Mouse (Mus musculus): Measurements from ENCODE around the gene Eif3i. TPM values are rescaled to one million over a fixed set of nuclear protein-coding genes. Genes with fewer than 3 reads are reported as not detected.

The Eif3i gene
- polyA plus RNA-seq, 1 experiment from 2014 or later: 203 TPM

DNA sequence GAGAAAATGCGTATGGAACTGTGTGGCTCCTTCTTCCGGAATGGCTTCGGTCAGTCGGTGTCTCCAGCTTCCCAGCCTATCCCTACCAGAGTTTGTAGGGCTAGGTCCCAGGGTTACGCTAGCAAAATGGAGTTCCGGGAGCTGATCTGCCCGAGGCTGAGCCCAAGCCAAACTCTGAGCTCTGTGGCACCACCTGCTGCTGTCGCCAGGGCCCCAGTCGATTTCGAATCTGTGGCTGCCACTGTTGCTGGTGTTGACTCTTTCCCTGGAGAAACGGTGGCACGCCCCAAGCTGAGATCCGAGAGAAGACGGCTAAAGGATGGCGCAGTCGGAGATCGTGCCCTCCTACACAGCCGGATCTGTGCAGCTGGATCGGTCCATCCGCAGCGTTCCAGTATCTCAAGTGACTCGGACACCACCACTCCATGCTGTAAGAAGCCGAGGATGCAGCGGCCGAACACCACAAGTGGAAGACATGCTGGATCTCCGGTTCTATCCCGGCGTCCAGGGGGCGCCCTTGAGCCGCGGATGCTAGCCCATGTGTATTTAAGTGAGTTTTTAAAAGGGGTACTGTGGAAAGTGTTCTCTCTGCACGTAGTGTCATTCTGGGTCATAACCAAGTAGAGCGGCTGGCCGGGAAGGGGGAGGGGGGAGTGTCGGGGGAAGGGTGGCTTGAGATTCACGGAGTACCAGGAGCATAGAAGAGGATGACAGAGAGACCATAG is 15.4 kb downstream of the Eif3i start:
- no peak overlapping the region for H3K27ac ChIP-seq (replicated peaks)
- no peaks in the 10 kb centered on the region; the same call in 1 of the 2 replicates for H3K36me3 ChIP-seq
- no peaks in the 10 kb centered on the region for H3K27me3 ChIP-seq
- H3K4me1 ChIP-seq (replicated peaks): 0 out of 2 replicates have a peak, but pooled peaks cover 8% of the 10 kb centered on the region
- H3K9me3 ChIP-seq: no peaks in the 10 kb centered on the region
- 4% methylated on average over 36 of the region's 36 CpGs for WGBS
- peak overlapping the region; percentile 52 for H3K4me2 ChIP-seq
- H3K9ac ChIP-seq: peak overlapping the region; percentile 25
- ATAC-seq (ENCODE audit: low FRiP score, low read depth): peak; percentile 34; the same call in 1 of the 2 replicates
- H3K4me3 ChIP-seq: peak overlapping the region; percentile 31

GRCm38 (mm10) chr4:129584370-129584769 is 16.1 kb downstream of the Eif3i start:
- no peak overlapping the region for H3K4me3 ChIP-seq

DNA sequence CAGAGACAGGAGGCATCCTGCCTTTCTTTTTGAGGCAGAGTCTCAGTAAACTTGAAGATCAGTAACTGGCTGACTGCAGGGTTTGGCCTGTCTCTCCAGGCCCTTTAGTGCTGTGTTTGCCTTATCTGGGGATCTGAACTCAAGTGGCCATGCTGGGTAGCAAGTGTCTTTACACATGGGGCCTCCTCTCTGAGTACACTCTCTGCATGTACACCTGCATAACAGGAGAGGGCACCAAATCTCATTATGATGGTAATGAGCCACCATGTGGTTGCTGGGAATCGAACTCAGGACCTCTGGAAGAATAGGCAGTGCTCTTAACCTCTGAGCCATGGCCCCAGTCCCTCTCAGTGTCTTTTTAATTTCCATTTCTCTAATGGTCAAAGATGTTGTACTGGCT is 18.2 kb downstream of the Eif3i start:
- 86% methylated on average over 1 of the region's 1 CpGs for WGBS
- Histone ChIP-seq H3K36me3 (no peaks in the 10 kb centered on the region), H3K9ac (no peak overlapping the region), H3K27me3 (no peaks in the 10 kb centered on the region), H3K9me3 (no peaks in the 10 kb centered on the region), H3K4me2 (no peak overlapping the region), H3K4me1 (replicated peaks) (0 out of 2 replicates have a peak, but pooled peaks cover 8% of the 10 kb centered on the region), H3K27ac (replicated peaks) (no peak overlapping the region), H3K4me3 (no peak overlapping the region)
- no peak for ATAC-seq (ENCODE audit: low FRiP score, low read depth)

More at GRCm38 (mm10) chr4:129584370-129584769, 16.1 kb downstream of the Eif3i start:
- H3K4me1 ChIP-seq (replicated peaks): 0 out of 2 replicates have a peak, but pooled peaks cover 8% of the 10 kb centered on the region
- ATAC-seq (ENCODE audit: low FRiP score, low read depth): no peak
- H3K9ac ChIP-seq: no peak overlapping the region
- no peaks in the 10 kb centered on the region for H3K27me3 ChIP-seq
- no peaks in the 10 kb centered on the region for H3K9me3 ChIP-seq
- 74% methylated on average over 1 of the region's 1 CpGs for WGBS
- H3K36me3 ChIP-seq: no peaks in the 10 kb centered on the region
- H3K4me2 ChIP-seq: peak overlapping the region; percentile 52
- H3K27ac ChIP-seq (replicated peaks): no peak overlapping the region

- H3K4me2 ChIP-seq: no peak overlapping the region
- no peaks in the 10 kb centered on the region for H3K27me3 ChIP-seq
- H3K4me3 ChIP-seq: no peak overlapping the region
- H3K9ac ChIP-seq: no peak overlapping the region
- H3K9me3 ChIP-seq: no peaks in the 10 kb centered on the region
- H3K4me1 ChIP-seq (replicated peaks): 0 out of 2 replicates have a peak, but pooled peaks cover 11% of the 10 kb centered on the region
- H3K27ac ChIP-seq (replicated peaks): no peak overlapping the region
- no peaks in the 10 kb centered on the region for H3K36me3 ChIP-seq
- no peak for ATAC-seq (ENCODE audit: low FRiP score, low read depth)
- WGBS: 76% methylated on average over 7 of the region's 7 CpGs
These were observed 20.1 kb downstream of the Eif3i start for GRCm38 (mm10) chr4:129580347-129580746.

DNA sequence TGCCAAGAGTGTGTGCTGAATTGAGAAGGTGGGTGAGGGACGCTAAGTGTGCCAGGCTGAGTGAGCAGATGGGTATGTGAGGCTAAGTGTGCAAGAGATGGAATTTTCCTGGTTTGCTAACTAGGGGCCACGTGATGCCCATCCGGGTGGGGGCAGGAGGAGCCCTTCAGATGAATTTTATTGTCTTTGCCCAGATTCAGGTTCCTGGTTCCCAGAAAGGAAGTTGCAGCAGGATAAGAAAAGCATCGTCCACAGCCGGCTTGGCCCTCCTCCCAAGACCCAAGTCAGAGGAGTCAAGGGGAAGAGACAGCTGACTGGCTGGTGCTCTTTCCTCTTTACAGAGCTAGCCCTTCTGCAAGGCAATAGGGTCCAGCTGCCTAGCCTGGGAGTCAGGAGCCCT is 22.0 kb downstream of the Eif3i start, which contains the start of gene Fam167b:
Gene Fam167b (minus strand): TSS at position 84 of the 400 bp plus-strand sequence.
- H3K36me3 ChIP-seq: no peaks in the 10 kb centered on the region
- no peak within 1 kb of the TSS for H3K9ac ChIP-seq
- H3K4me1 ChIP-seq (replicated peaks): 0 out of 2 replicates have a peak, but pooled peaks cover 5% of the 10 kb centered on the region
- H3K27me3 ChIP-seq: no peaks in the 10 kb centered on the region
- no peak within 1 kb of the TSS for H3K4me3 ChIP-seq
- ATAC-seq (ENCODE audit: low FRiP score, low read depth): no peak
- WGBS: 88% methylated on average over 5 of the region's 5 CpGs
- H3K9me3 ChIP-seq: no peaks in the 10 kb centered on the region
- peak within 1 kb of the TSS; percentile 23 for H3K4me2 ChIP-seq
- no peak within 1 kb of the TSS for H3K27ac ChIP-seq (replicated peaks)

DNA sequence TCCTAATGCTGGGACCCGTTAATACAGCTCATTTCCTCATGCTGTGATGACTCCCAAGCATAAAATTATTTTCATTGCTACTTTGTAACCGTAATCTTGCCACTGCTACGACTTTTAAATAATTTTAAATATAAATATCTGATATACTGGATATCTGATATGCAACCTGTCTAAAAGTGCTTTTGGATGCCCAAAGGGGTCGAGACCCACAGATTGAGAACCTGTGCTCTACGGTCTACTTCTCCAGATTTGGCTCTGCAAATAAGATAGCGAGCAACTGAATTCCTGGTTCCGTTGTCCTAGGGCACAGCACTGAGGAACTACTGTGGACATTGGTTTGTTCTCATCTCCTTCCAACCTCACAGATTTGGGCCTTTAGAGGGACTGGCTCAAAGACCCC is 22.8 kb downstream of the Eif3i start:
- 80% methylated on average over 7 of the region's 7 CpGs for WGBS
- ATAC-seq (ENCODE audit: low FRiP score, low read depth): no peak
- H3K9me3 ChIP-seq: no peaks in the 10 kb centered on the region
- H3K9ac ChIP-seq: no peak overlapping the region
- H3K27ac ChIP-seq (replicated peaks): no peak overlapping the region
- H3K36me3 ChIP-seq: no peaks in the 10 kb centered on the region
- H3K4me3 ChIP-seq: no peak overlapping the region
- H3K4me1 ChIP-seq (replicated peaks): 0 out of 2 replicates have a peak, but pooled peaks cover 5% of the 10 kb centered on the region
- no peak overlapping the region for H3K4me2 ChIP-seq
- no peaks in the 10 kb centered on the region for H3K27me3 ChIP-seq

GRCm38 (mm10) chr4:129576863-129577491 is 23.5 kb downstream of the Eif3i start:
- H3K27ac ChIP-seq (replicated peaks): no peak overlapping the region
- peak overlapping the region; percentile 23 for H3K4me2 ChIP-seq
- no peak overlapping the region for H3K4me3 ChIP-seq
- no peaks in the 10 kb centered on the region for H3K9me3 ChIP-seq
- ATAC-seq (ENCODE audit: low FRiP score, low read depth): no peak
- H3K36me3 ChIP-seq: no peaks in the 10 kb centered on the region
- H3K9ac ChIP-seq: peak overlapping the region; percentile 13; the same call in 1 of the 2 replicates
- WGBS: 27% methylated on average over 21 of the region's 21 CpGs
- H3K4me1 ChIP-seq (replicated peaks): 0 out of 2 replicates have a peak, but pooled peaks cover 5% of the 10 kb centered on the region
- H3K27me3 ChIP-seq: no peaks in the 10 kb centered on the region

DNA sequence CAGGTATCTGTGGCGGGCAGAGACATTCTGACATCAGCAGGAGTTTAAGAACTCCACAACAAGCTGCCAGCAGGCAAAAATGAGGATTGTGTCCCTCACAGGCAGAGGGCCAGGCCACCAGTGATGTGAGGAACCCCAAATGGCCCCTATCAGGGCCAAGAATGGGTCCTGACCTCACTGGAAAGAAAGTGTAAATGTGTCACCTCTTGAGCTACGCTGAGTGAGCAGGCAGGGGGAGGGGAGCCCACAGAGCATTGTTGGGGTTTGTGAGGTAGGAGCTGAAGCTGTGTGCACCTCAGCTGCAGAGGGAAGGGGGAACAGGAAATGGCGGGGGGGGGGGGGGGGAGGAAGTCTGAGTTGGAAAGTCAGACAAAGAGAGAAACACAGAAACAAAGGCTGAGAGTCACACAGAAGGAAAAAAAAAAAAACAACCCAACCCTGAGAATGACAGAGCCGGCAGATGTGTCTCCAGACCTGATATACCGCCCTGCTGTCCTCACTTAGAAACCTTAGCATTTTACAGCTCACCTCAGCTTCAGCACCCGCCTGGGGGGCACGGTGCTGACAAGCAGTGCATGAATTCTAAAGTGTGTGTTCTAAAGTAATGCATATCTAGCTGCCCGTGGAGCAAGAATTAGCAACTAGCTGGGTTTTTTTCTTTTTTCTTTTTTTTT is 25.1 kb downstream of the Eif3i start:
- no peak overlapping the region for H3K4me2 ChIP-seq
- 64% methylated on average over 7 of the region's 8 CpGs for WGBS
- no peaks in the 10 kb centered on the region for H3K36me3 ChIP-seq
- 0 out of 2 replicates have a peak, but pooled peaks cover 5% of the 10 kb centered on the region for H3K4me1 ChIP-seq (replicated peaks)
- no peaks in the 10 kb centered on the region for H3K9me3 ChIP-seq
- no peaks in the 10 kb centered on the region for H3K27me3 ChIP-seq
- no peak overlapping the region for H3K4me3 ChIP-seq
- no peak overlapping the region for H3K27ac ChIP-seq (replicated peaks)
- ATAC-seq (ENCODE audit: low FRiP score, low read depth): no peak
- H3K9ac ChIP-seq: no peak overlapping the region

DNA sequence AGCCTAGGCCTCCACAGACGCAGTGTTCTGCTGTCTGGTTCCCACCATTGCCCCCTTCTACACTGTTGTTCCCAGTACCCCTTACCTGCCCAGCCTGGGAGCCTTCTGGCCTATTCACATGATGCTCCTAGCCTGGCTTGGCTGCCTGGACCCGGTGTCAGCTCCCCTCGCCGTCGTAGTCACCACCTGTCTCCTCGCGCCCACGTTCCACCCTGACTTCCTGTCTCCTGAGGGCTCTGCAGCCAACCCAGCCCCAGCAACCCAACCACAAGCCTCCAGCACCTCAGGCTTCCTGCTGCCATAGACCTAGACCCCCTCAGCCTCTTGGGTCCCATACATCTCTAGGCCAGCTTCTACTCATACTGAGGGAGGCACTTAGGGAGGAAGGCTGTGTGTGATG is 27.0 kb downstream of the Eif3i start, which contains the start of gene Lck:
Gene Lck (minus strand): TSS at position 212 of the 400 bp plus-strand sequence.
- Histone ChIP-seq H3K27me3 (no peaks in the 10 kb centered on the region), H3K27ac (replicated peaks) (no peak within 1 kb of the TSS), H3K4me1 (replicated peaks) (0 out of 2 replicates have a peak, but pooled peaks cover 5% of the 10 kb centered on the region), H3K36me3 (no peaks in the 10 kb centered on the region), H3K9ac (no peak within 1 kb of the TSS), H3K4me3 (no peak within 1 kb of the TSS), H3K9me3 (no peaks in the 10 kb centered on the region), H3K4me2 (no peak within 1 kb of the TSS)
- 93% methylated on average over 8 of the region's 8 CpGs for WGBS
- ATAC-seq (ENCODE audit: low FRiP score, low read depth): no peak

GRCm38 (mm10) chr4:129573093-129573370 is 27.4 kb downstream of the Eif3i start:
- H3K27me3 ChIP-seq: no peaks in the 10 kb centered on the region
- no peak overlapping the region for H3K4me2 ChIP-seq
- no peaks in the 10 kb centered on the region for H3K36me3 ChIP-seq
- H3K9me3 ChIP-seq: no peaks in the 10 kb centered on the region
- WGBS: 95% methylated on average over 4 of the region's 4 CpGs
- no peak overlapping the region for H3K27ac ChIP-seq (replicated peaks)
- no peak for ATAC-seq (ENCODE audit: low FRiP score, low read depth)
- H3K9ac ChIP-seq: no peak overlapping the region
- no peak overlapping the region for H3K4me3 ChIP-seq
- 0 out of 2 replicates have a peak, but pooled peaks cover 5% of the 10 kb centered on the region for H3K4me1 ChIP-seq (replicated peaks)

DNA sequence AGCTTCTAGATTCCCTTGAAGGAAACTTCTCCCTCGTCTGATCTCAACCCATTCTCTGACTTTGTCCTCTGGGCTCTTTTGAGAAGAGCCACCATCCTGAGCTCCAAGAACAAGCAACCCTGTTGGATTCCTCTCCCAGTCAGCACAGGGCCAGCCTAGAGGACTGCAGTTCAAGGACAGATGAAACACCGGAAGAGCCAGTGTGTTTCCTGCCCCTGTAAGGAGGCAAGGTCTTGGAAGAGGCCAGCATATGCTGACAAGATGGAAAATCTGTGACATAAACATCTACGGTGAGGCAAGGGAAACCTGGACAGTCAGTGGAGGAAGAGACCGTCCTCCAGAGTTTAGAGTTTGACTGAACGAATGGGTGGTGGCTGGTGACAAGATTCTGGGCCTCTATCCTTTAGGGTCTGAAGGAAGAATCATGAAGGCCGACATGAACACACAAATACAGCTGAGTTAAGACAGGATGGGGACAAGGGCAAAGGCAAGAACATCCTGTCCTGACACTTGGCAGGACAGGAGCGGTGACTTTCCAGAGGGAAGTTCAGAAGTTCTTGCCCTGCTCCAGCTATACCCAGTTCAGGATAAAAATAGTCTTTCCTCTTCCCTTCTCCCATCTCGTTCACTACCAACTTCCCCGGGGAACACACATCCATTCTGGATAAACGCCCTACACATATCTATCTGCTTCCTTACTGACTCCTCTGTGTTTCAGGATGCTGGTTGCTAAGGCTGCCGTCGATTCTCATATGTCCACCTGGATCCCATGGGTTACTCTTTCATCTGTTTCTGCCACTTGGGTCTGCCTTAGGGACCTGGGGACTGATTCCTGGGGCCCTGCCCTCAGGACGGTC is 28.0 kb downstream of the Eif3i start:
- Histone ChIP-seq H3K27ac (replicated peaks) (no peak overlapping the region), H3K9ac (no peak overlapping the region), H3K4me2 (no peak overlapping the region), H3K9me3 (no peaks in the 10 kb centered on the region), H3K36me3 (no peaks in the 10 kb centered on the region), H3K27me3 (no peaks in the 10 kb centered on the region), H3K4me1 (replicated peaks) (0 out of 2 replicates have a peak, but pooled peaks cover 5% of the 10 kb centered on the region), H3K4me3 (no peak overlapping the region)
- WGBS: 84% methylated on average over 13 of the region's 13 CpGs
- ATAC-seq (ENCODE audit: low FRiP score, low read depth): no peak

All from hindbrain, embryonic 15.5 days (tissue).